Mouse (Mus musculus): ENCODE measurements around the gene Ccl17. TPM values are rescaled to one million over a fixed set of nuclear protein-coding genes. Genes with fewer than 3 reads are reported as not detected.

Gene Ccl17
- polyA plus RNA-seq, 1 experiment from 2014 or later = not detected

DNA sequence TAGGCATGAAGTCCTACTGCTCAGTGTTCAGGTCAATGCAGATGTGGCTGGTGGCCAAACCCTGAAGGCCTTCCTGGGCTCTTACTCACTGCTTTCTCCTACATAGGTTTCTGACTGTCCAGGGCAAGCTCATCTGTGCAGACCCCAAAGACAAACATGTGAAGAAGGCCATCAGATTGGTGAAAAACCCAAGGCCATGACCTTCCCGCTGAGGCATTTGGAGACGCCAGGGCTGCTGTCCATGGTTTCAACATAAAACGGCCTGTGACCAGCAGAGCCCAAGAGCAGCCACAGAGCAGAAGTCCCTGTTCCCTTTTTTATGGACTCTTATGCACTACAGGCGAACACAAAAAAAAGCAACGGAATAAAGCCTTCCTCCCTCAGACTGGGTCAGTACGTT, 1.4 kb downstream of the Ccl17 start:
- H3K4me3 ChIP-seq (ENCODE audit: low read depth, low read length) = no peak overlapping the region
- H3K36me3 ChIP-seq (ENCODE audit: control insufficient read depth, insufficient read depth, low read length) = no peaks in the 10 kb centered on the region
- DNase-seq (ENCODE audit: low spot score) = no peak
- peaks cover 3% of the 10 kb centered on the region; the same call in 1 of the 2 replicates for H3K4me1 ChIP-seq (replicated peaks; ENCODE audit: control insufficient read depth, insufficient read depth, low read length)
- 74% methylated on average over 6 of the region's 6 CpGs for whole genome bisulfite sequencing
- H3K27me3 ChIP-seq (ENCODE audit: control insufficient read depth, insufficient read depth, low read length) = no peaks in the 10 kb centered on the region
- no peaks in the 10 kb centered on the region for H3K9me3 ChIP-seq (ENCODE audit: control insufficient read depth, low read length)
- H3K9ac ChIP-seq (ENCODE audit: low read length) = no peak overlapping the region
- H3K27ac ChIP-seq (ENCODE audit: low read depth, low read length) = no peak overlapping the region
- no peak for ATAC-seq (replicated peaks; ENCODE audit: low FRiP score)
- H3K4me2 ChIP-seq (ENCODE audit: low read depth, low read length, severe bottlenecking) = no peak overlapping the region

DNA sequence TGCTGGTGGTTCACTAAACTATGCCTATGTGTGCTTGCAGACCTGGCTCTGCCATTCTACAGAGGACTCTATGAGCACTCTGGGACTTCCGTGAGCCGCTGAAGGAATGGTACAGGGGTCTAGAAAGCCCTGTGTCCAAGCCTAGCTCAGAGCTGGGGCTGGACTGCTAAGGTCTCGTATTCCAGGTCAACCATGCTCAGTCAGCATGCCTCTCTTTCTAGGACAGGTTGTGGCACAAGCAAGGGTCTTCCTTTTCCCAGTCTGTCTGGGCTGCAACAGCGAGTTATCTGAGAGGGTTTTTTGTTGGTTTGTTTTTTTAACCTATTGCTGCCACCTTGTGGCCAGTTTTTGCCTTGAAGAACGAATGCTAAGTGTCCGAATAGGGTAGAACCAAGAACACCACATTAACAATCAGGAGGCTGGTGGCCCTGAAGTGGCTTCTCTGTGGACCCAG, 2.4 kb downstream of the Ccl17 start:
- peaks cover 3% of the 10 kb centered on the region; the same call in 1 of the 2 replicates for H3K4me1 ChIP-seq (replicated peaks; ENCODE audit: control insufficient read depth, insufficient read depth, low read length)
- DNase-seq (ENCODE audit: low spot score) (peak; percentile 85), ATAC-seq (replicated peaks; ENCODE audit: low FRiP score) (peak; percentile 61)
- H3K27me3 ChIP-seq (ENCODE audit: control insufficient read depth, insufficient read depth, low read length) = no peaks in the 10 kb centered on the region
- H3K4me3 ChIP-seq (ENCODE audit: low read depth, low read length) = no peak overlapping the region
- no peaks in the 10 kb centered on the region for H3K36me3 ChIP-seq (ENCODE audit: control insufficient read depth, insufficient read depth, low read length)
- H3K27ac ChIP-seq (ENCODE audit: low read depth, low read length) = no peak overlapping the region
- 27% methylated on average over 6 of the region's 6 CpGs for WGBS
- 0 out of 2 replicates have a peak overlapping the region, but pooled peaks have one; percentile 24 for H3K9ac ChIP-seq (ENCODE audit: low read length)
- peak overlapping the region; percentile 28; the same call in 1 of the 2 replicates for H3K4me2 ChIP-seq (ENCODE audit: low read depth, low read length, severe bottlenecking)
- no peaks in the 10 kb centered on the region for H3K9me3 ChIP-seq (ENCODE audit: control insufficient read depth, low read length)

DNA sequence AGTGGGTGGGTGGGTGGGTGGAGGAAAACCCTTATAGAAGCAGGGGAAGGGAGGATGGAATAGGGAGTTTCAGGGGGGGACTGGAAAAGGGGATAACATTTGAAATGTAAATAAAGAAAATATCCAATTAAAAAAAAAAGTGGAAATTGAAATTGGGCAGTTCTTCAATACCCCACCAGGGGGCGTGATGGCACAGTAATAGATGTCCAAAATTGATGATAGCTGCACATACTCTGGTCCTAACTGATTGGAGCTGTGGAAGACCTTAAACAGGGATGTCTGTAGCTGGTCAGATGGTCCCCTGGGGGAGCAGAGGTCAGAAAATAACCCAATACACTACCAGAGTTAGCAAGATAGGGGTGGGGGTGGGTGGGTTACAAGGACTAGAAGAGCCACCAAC, 4.3 kb downstream of the Ccl17 start:
- WGBS = 0% methylated on average over 1 of the region's 1 CpGs
- Histone ChIP-seq H3K4me1 (replicated peaks; ENCODE audit: control insufficient read depth, insufficient read depth, low read length) (peaks cover 3% of the 10 kb centered on the region; the same call in 1 of the 2 replicates), H3K27me3 (ENCODE audit: control insufficient read depth, insufficient read depth, low read length) (no peaks in the 10 kb centered on the region), H3K36me3 (ENCODE audit: control insufficient read depth, insufficient read depth, low read length) (no peaks in the 10 kb centered on the region), H3K9ac (ENCODE audit: low read length) (no peak overlapping the region), H3K4me2 (ENCODE audit: low read depth, low read length, severe bottlenecking) (no peak overlapping the region), H3K4me3 (ENCODE audit: low read depth, low read length) (no peak overlapping the region), H3K9me3 (ENCODE audit: control insufficient read depth, low read length) (no peaks in the 10 kb centered on the region), H3K27ac (ENCODE audit: low read depth, low read length) (no peak overlapping the region)
- DNase-seq (ENCODE audit: low spot score) = no peak
- no peak for ATAC-seq (replicated peaks; ENCODE audit: low FRiP score)

DNA sequence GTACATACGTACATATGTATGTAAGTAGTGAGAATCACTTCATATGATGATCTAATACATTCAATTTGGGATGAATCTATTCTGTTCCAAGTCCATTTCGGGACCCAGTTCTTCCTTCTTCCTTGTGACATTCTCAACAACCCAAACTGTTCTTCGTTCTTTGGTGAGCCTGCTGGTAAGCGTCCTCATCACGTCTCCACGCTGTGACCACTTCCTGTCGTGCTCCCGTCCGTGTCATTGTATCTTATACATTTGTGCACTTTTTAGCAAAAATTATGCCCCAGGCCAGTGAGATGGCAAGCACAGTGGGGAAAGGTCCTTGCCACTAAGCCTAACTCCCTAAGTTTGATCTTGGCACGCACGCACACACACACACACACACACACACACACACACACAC, 7.7 kb downstream of the Ccl17 start:
- no peak overlapping the region for H3K9ac ChIP-seq (ENCODE audit: low read length)
- H3K4me1 ChIP-seq (replicated peaks; ENCODE audit: control insufficient read depth, insufficient read depth, low read length) = no peaks in the 10 kb centered on the region
- no peak overlapping the region for H3K4me3 ChIP-seq (ENCODE audit: low read depth, low read length)
- WGBS = 96% methylated on average over 11 of the region's 11 CpGs
- H3K27ac ChIP-seq (ENCODE audit: low read depth, low read length) = no peak overlapping the region
- DNase-seq (ENCODE audit: low spot score) (no peak), ATAC-seq (replicated peaks; ENCODE audit: low FRiP score) (no peak)
- peaks cover under 1% of the 10 kb centered on the region; the same call in 1 of the 2 replicates for H3K36me3 ChIP-seq (ENCODE audit: control insufficient read depth, insufficient read depth, low read length)
- H3K9me3 ChIP-seq (ENCODE audit: control insufficient read depth, low read length) = no peaks in the 10 kb centered on the region
- no peak overlapping the region for H3K4me2 ChIP-seq (ENCODE audit: low read depth, low read length, severe bottlenecking)
- H3K27me3 ChIP-seq (ENCODE audit: control insufficient read depth, insufficient read depth, low read length) = no peaks in the 10 kb centered on the region

DNA sequence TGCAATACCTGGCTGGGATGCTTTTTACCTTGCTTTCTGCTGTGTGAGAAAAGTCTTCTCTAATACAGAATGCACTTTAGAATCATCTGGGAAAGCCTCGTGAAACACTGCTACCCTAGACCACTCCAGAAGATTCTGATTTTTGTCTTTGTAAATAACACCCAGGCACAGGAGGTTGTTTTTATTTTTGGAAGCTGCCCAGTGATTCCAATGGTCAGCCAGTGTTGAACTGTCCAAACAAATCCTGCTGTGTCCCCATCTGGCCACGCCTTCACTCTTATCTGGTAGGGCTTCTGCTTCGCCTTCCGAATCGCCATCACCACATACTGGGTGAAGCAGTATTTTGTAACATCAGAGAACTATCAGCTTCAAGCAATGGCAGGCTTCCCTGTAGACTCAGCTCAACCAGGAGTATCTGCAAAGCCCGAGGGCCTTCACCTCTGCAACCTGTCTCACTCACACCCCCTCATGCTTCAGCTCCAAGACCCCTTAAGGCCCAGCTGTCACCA, 9.5 kb downstream of the Ccl17 start:
- Histone ChIP-seq H3K9ac (ENCODE audit: low read length) (no peak overlapping the region), H3K27ac (ENCODE audit: low read depth, low read length) (no peak overlapping the region), H3K9me3 (ENCODE audit: control insufficient read depth, low read length) (no peaks in the 10 kb centered on the region), H3K36me3 (ENCODE audit: control insufficient read depth, insufficient read depth, low read length) (peaks cover 4% of the 10 kb centered on the region), H3K4me3 (ENCODE audit: low read depth, low read length) (no peak overlapping the region), H3K27me3 (ENCODE audit: control insufficient read depth, insufficient read depth, low read length) (no peaks in the 10 kb centered on the region), H3K4me2 (ENCODE audit: low read depth, low read length, severe bottlenecking) (no peak overlapping the region), H3K4me1 (replicated peaks; ENCODE audit: control insufficient read depth, insufficient read depth, low read length) (no peaks in the 10 kb centered on the region)
- DNase-seq (ENCODE audit: low spot score) (no peak), ATAC-seq (replicated peaks; ENCODE audit: low FRiP score) (no peak)
- 86% methylated on average over 6 of the region's 6 CpGs for WGBS

DNA sequence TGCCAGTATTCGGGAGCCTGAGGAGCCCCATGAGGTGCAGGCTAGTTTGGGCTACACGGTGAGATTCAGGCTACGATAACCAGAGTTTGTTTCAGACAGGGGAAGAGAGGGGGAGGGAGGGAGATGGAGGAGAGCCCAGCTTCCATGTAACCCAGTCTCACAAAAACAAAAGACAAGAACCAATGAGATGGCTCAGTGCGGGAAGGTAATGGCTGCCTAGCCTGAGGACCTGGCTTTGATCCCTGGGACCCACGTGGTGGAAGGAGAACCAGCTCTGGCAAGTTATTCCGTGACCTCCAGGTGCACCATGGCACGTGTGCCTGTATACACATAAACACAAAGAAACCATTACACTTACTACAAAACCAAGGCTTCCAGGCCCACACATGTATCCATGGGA, 10.3 kb downstream of the Ccl17 start:
- WGBS = 88% methylated on average over 7 of the region's 7 CpGs
- H3K4me1 ChIP-seq (replicated peaks; ENCODE audit: control insufficient read depth, insufficient read depth, low read length) = no peaks in the 10 kb centered on the region
- no peak overlapping the region for H3K4me3 ChIP-seq (ENCODE audit: low read depth, low read length)
- no peaks in the 10 kb centered on the region for H3K9me3 ChIP-seq (ENCODE audit: control insufficient read depth, low read length)
- no peak overlapping the region for H3K9ac ChIP-seq (ENCODE audit: low read length)
- H3K36me3 ChIP-seq (ENCODE audit: control insufficient read depth, insufficient read depth, low read length) = peaks cover 4% of the 10 kb centered on the region
- H3K27ac ChIP-seq (ENCODE audit: low read depth, low read length) = no peak overlapping the region
- no peaks in the 10 kb centered on the region for H3K27me3 ChIP-seq (ENCODE audit: control insufficient read depth, insufficient read depth, low read length)
- no peak for DNase-seq (ENCODE audit: low spot score)
- H3K4me2 ChIP-seq (ENCODE audit: low read depth, low read length, severe bottlenecking) = no peak overlapping the region
- no peak for ATAC-seq (replicated peaks; ENCODE audit: low FRiP score)

DNA sequence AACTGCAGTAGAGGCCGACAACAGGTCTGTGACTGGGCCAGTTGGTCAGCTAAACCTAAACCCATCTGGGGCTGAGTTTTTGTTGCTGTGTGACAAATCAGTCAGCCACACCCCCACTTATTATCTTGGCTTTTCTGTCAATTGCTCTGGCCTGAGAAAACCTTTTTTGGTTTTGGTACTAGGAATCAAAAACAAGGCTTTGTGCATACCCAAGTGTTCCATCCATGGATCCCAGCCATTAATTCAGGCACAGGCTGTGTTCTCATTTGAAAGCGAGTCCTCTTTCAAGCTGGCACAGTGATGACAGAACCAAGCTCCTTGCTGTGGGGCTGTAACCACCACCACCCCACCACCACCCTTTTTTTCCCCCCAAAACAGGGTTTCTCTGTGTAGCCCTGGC, 11.1 kb downstream of the Ccl17 start:
- H3K9ac ChIP-seq (ENCODE audit: low read length) = no peak overlapping the region
- 76% methylated on average over 2 of the region's 2 CpGs for WGBS
- DNase-seq (ENCODE audit: low spot score) (no peak), ATAC-seq (replicated peaks; ENCODE audit: low FRiP score) (no peak)
- peaks cover 4% of the 10 kb centered on the region for H3K36me3 ChIP-seq (ENCODE audit: control insufficient read depth, insufficient read depth, low read length)
- H3K27me3 ChIP-seq (ENCODE audit: control insufficient read depth, insufficient read depth, low read length) = no peaks in the 10 kb centered on the region
- no peaks in the 10 kb centered on the region for H3K9me3 ChIP-seq (ENCODE audit: control insufficient read depth, low read length)
- H3K4me2 ChIP-seq (ENCODE audit: low read depth, low read length, severe bottlenecking) = no peak overlapping the region
- no peak overlapping the region for H3K27ac ChIP-seq (ENCODE audit: low read depth, low read length)
- no peak overlapping the region for H3K4me3 ChIP-seq (ENCODE audit: low read depth, low read length)
- no peaks in the 10 kb centered on the region for H3K4me1 ChIP-seq (replicated peaks; ENCODE audit: control insufficient read depth, insufficient read depth, low read length)

DNA sequence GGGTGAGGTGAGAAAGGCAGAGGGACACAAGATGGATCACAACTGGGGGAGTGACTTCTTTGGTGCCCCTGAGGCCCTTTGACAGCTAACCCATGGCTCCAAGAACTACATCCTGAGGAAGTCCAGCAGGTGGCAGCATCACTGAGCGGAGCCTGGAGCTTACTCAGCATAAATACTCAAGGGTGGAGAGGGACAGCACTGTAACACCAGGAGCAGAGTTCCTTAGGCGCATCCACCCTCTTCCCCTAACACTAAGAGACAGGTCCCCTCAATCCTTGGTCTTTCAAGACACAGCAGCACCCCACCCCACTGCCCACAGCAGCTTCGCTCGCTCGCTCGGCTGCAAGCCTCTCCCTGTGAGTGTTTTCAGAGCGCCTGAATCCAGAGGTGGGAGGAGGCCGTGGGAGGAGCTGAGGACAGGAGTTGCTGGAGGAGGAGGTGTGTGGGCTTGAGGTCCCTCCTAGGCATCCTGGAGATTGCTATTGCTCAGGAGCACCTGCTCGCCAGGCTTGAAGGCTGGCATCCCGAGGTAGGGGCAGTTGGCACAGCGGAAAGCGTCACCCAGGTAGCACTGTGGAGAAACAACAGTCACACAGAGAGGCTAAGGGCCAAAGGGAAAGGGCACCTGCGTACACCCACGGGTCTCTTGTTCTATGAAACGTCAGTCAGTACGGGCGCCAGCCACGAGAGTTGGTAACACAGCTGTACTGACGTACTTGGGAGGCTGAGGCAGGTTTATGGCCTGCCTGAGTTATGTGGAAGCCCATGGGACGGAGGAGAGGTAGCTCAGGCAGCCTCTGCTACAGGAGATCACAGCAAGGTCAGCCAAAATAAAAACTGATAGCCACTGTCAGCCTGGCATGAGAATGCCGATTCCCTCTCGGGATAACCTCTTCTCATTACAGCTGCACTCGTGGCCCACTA, 12.6 kb downstream of the Ccl17 start:
- ATAC-seq (replicated peaks; ENCODE audit: low FRiP score) = no peak; the same call in 1 of the 2 replicates
- 77% methylated on average over 23 of the region's 23 CpGs for WGBS
- H3K36me3 ChIP-seq (ENCODE audit: control insufficient read depth, insufficient read depth, low read length) = peaks cover 4% of the 10 kb centered on the region

More for the DNA sequence above, 12.6 kb downstream of the Ccl17 start:
- Histone ChIP-seq H3K4me1 (replicated peaks; ENCODE audit: control insufficient read depth, insufficient read depth, low read length) (no peaks in the 10 kb centered on the region), H3K9me3 (ENCODE audit: control insufficient read depth, low read length) (no peaks in the 10 kb centered on the region), H3K4me3 (ENCODE audit: low read depth, low read length) (no peak overlapping the region), H3K27ac (ENCODE audit: low read depth, low read length) (no peak overlapping the region), H3K27me3 (ENCODE audit: control insufficient read depth, insufficient read depth, low read length) (no peaks in the 10 kb centered on the region), H3K9ac (ENCODE audit: low read length) (no peak overlapping the region), H3K4me2 (ENCODE audit: low read depth, low read length, severe bottlenecking) (no peak overlapping the region)
- DNase-seq (ENCODE audit: low spot score) = peak; percentile 79
